Mouse (Mus musculus) thymus, adult 2 months (tissue): ENCODE data around the gene Pik3ap1.

ENCODE experiments used
- CTCF ChIP-seq: fragments of 200-500 bp; IDR thresholded peaks from 2 replicates; pipeline ENCODE4 v1.5.1; 2012; ENCODE audit warnings: mild to moderate bottlenecking, control low read depth, low read length, moderate library complexity, borderline replicate concordance; ENCODE audit not compliant: control insufficient read depth, poor library complexity, insufficient read depth; ENCODE audit errors: extremely low read depth
- POLR2A ChIP-seq: fragments of 200-500 bp; IDR thresholded peaks from 2 replicates; pipeline ENCODE4 v1.6.1; 2012; ENCODE audit warnings: mild to moderate bottlenecking, low read length, control low read depth, moderate library complexity; ENCODE audit not compliant: control insufficient read depth, poor library complexity, insufficient read depth; ENCODE audit errors: extremely low read depth

DNA sequence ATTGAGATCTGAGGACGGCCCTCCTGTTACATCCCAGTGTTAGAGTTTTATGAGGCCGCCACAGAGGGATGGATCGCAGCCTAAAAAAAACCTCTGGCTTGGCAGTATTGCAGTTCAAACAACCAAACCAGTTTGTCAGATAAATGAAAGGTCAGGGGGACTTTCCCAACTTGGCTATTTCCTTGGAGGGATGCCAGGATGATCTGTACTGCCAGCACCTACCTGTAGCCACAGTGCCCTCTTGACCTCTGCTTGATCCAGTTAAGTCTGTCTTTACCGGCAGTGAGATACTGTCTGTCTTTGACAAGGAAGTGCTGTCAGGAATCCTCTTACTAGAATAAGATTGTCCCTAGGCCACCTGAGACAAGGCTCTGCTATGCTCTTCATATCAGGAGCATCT is 37.6 kb downstream of the Pik3ap1 start:
- TF ChIP-seq POLR2A, result no peak
- no peak for TF ChIP-seq CTCF
